Mouse (Mus musculus) testis, adult 2 months (tissue): Measurements from ENCODE around the gene 9430097D07Rik. TPM values are rescaled to one million over a fixed set of nuclear protein-coding genes. Genes with fewer than 3 reads are reported as not detected.

Experiments used
- H3K27ac ChIP-seq: fragments of 200-500 bp; 2 replicates; pipeline ENCODE4 v1.5.1; 2012; ENCODE audit warnings: low read depth, low read length; ENCODE audit not compliant: control insufficient read depth, insufficient read depth
- H3K27me3 ChIP-seq: fragments of 200-500 bp; 2 replicates; pipeline ENCODE4 v1.6.1; 2012; ENCODE audit warnings: mild to moderate bottlenecking, low read length, moderate library complexity; ENCODE audit not compliant: control insufficient read depth, insufficient read depth
- H3K36me3 ChIP-seq: fragments of 200-500 bp; 2 replicates; pipeline ENCODE4 v1.6.1; 2012; ENCODE audit warnings: mild to moderate bottlenecking, low read length; ENCODE audit not compliant: control insufficient read depth, insufficient read depth
- H3K4me1 ChIP-seq: fragments of 200-500 bp; 2 replicates; pipeline ENCODE4 v1.6.1; 2012; ENCODE audit warnings: low read length; ENCODE audit not compliant: control insufficient read depth, insufficient read depth
- H3K4me3 ChIP-seq: fragments of 200-500 bp; 2 replicates; pipeline ENCODE4 v1.5.1; 2012; ENCODE audit warnings: low read depth, mild to moderate bottlenecking, low read length, moderate library complexity, mixed read lengths; ENCODE audit not compliant: control insufficient read depth
- CTCF ChIP-seq: fragments of 200-500 bp; IDR thresholded peaks from 2 replicates; pipeline ENCODE4 v1.5.1; 2012; ENCODE audit warnings: low read depth, mild to moderate bottlenecking, inconsistent platforms, low read length, moderate library complexity; ENCODE audit not compliant: control insufficient read depth, insufficient read depth, insufficient replicate concordance
- POLR2A ChIP-seq: fragments of 200-500 bp; IDR thresholded peaks from 2 replicates; pipeline ENCODE4 v1.6.1; 2012; ENCODE audit warnings: low read depth, mild to moderate bottlenecking, inconsistent platforms, low read length, moderate library complexity; ENCODE audit not compliant: control insufficient read depth
- polyA plus RNA-seq: library from polyadenylated mRNA; depleted of rRNA; stranded (reverse); fragments of >200 nt; gene quantifications from 2 replicates; pipeline ENCODE4 v1.2.3, GENCODE M21; 2012

9430097D07Rik gene
- polyA plus RNA-seq, 1 experiment = 2.3 TPM

- TF ChIP-seq POLR2A (no peak), CTCF (no peak)
- H3K36me3 ChIP-seq = no peaks in the 10 kb centered on the region
- no peak overlapping the region for H3K4me3 ChIP-seq
- no peak overlapping the region for H3K27ac ChIP-seq
- H3K4me1 ChIP-seq = no peaks in the 10 kb centered on the region
- H3K27me3 ChIP-seq = no peaks in the 10 kb centered on the region
Measured at GRCm38 (mm10) chr2:32596725-32597124, 21.2 kb upstream of the 9430097D07Rik start.

DNA sequence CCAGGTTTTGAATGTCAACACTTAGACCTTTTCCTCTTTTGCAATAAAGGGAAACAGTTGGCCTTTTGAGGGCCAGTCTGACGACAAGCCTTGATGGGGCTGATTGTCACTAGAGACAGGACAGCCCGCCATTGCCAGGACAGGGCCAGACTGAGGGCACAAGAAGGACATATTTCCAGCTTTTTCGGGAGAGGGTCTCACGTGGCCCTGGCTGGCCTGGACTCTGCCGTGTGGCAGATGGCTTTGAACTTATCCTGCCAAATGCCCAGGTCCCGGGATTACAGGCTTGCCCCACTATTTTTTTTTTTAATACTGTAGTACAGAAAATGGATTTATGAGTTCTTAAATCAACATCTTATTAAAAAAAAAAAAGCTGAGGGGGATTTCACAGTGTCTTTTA lies 15.8 kb upstream of the 9430097D07Rik start:
- H3K36me3 ChIP-seq = no peaks in the 10 kb centered on the region

DNA sequence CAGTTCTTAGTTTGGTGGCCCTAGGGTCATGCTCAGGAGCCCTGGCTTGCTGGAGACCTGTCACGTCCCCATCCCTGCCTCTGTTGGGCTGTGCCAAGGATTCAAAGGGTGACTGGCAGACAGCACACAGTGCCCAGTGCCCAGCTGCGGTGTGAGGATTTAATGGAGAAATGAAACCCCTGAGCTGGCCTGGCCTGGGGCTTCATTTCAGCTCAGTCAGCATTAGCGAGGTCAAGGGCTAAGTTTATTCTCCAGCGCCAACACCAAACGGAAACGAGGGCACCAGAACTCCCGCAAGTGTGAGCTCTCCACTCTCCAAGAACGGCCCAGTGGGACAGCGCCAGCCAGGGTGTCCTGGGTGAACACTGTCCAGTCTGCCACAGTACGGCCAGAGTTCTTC lies 14.7 kb upstream of the 9430097D07Rik start:
- Histone ChIP-seq H3K27me3 (no peaks in the 10 kb centered on the region), H3K27ac (no peak overlapping the region), H3K36me3 (no peaks in the 10 kb centered on the region), H3K4me1 (peaks cover 3% of the 10 kb centered on the region), H3K4me3 (no peak overlapping the region)
- TF ChIP-seq CTCF = no peak

More for the DNA sequence above, 15.8 kb upstream of the 9430097D07Rik start:
- Histone ChIP-seq H3K4me3 (no peak overlapping the region), H3K4me1 (peaks cover 3% of the 10 kb centered on the region; the same call in 1 of the 2 replicates), H3K27me3 (no peaks in the 10 kb centered on the region), H3K27ac (no peak overlapping the region)
- TF ChIP-seq POLR2A (no peak), CTCF (no peak)

DNA sequence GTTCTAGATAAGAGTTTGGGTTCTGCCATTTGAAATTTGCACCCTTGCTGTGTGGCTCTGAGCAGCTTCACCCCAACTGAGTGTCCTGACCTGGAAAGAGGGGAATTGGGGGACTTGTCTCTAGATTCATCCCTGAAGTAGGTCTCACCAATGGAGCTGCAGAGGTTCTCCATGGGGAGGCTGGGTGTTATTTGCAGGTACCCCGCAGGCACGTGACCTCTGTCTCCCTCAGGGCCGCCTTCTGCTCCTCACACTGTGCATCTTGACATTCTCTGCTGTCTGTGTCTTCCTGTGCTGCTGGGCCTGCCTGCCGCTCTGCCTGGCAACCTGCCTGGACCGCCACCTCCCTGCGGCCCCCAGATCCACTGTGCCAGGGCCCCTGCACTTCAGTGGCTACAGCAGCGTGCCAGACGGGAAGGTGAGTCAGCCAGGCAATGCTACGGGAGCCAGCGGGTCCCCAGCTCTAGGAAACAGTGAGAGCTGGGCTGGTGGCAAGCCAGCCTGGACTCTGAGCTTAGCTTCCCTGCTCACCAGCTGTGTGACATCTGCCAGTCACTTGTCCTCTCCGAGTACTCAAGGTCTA lies 13.8 kb upstream of the 9430097D07Rik start:
- no peak overlapping the region for H3K4me3 ChIP-seq
- TF ChIP-seq CTCF = no peak
- TF ChIP-seq POLR2A = no peak

GRCm38 (mm10) chr2:32587731-32588321 lies 12.3 kb upstream of the 9430097D07Rik start:
- Histone ChIP-seq H3K27ac (no peak overlapping the region), H3K27me3 (no peaks in the 10 kb centered on the region), H3K4me1 (peaks cover 6% of the 10 kb centered on the region), H3K36me3 (no peaks in the 10 kb centered on the region), H3K4me3 (no peak overlapping the region; the same call in 1 of the 2 replicates)
- TF ChIP-seq CTCF (no peak), POLR2A (no peak)

More for the DNA sequence above, 13.8 kb upstream of the 9430097D07Rik start:
- Histone ChIP-seq H3K36me3 (no peaks in the 10 kb centered on the region), H3K27ac (no peak overlapping the region), H3K27me3 (no peaks in the 10 kb centered on the region), H3K4me1 (peaks cover 3% of the 10 kb centered on the region)

- Histone ChIP-seq H3K4me1 (peaks cover 6% of the 10 kb centered on the region), H3K27ac (no peak within 1 kb of the TSS), H3K36me3 (no peaks in the 10 kb centered on the region), H3K4me3 (peak within 1 kb of the TSS; percentile 69), H3K27me3 (no peaks in the 10 kb centered on the region)
- TF ChIP-seq POLR2A (0 out of 2 replicates have a peak, but pooled peaks have one; percentile 27), CTCF (no peak)
Measured at GRCm38 (mm10) chr2:32586871-32587351, 11.4 kb upstream of the 9430097D07Rik start, which contains the start of gene St6galnac4. TSS of gene St6galnac4 (plus strand) at chr2:32587095.

- Histone ChIP-seq H3K27ac (no peak overlapping the region), H3K27me3 (no peaks in the 10 kb centered on the region), H3K4me1 (peaks cover 6% of the 10 kb centered on the region), H3K36me3 (no peaks in the 10 kb centered on the region), H3K4me3 (no peak overlapping the region)
- no peak for TF ChIP-seq CTCF
- no peak for TF ChIP-seq POLR2A
Measured at GRCm38 (mm10) chr2:32585149-32585714, 9.7 kb upstream of the 9430097D07Rik start.
